Mouse (Mus musculus): Measurements from ENCODE around the gene Sstr2.

DNA sequence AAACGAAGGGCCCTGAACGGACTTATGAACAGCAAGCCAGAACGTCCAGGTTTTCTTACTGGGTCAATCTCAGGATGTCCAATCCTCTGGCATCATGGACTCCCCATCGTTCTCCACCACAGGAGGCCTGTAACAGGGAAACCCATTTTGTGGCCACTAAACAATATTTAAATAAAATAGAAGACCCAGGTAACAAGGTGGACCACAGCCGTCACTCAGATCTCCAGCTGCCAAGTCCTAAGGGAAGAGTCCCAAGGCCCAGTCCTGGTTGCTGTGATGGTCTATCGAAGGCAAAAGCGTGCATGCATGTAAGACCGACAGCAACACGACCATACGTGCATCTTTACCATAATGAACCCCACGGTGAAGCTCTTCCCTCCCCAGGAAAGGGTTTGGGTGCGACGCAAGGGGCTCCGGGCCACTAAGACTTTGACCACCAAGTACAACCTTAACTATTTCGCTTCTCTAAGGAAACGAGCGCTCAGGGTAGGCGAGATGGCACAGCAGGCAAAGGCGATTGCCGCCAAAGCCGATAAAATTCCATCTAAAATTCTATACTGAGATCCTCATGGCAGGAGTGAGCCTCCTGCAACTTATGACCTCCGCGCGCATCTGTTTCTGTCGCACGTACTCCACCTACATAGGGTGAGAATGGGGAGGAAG is 29.7 kb downstream of the Sstr2 start, which contains the start of gene Cog1:
- TF ChIP-seq CTCF (IDR thresholded peaks at IDR 0.05; ENCODE audit: control insufficient read depth, insufficient read depth, insufficient replicate concordance, low read depth, low read length) = no peak
- no peak for TF ChIP-seq POLR2A (IDR thresholded peaks at IDR 0.05; ENCODE audit: control insufficient read depth, low read depth, low read length)

Measured in testis, adult 2 months (tissue).